Mouse (Mus musculus) forebrain, embryonic 12.5 days (tissue): ENCODE measurements around the gene Tmod4. TPM values are rescaled to one million over a fixed set of nuclear protein-coding genes. Genes with fewer than 3 reads are reported as not detected.
"Not testable (repeated sequence)": the region's sequence is repeated elsewhere in the genome, so short reads cannot be mapped to it uniquely, and the experiment has no call there.

Experiments
- ATAC-seq: fragments of 200-750 bp; cut with Nextera tagmentation; 2 replicates; pipeline ENCODE4 v1.8.0; 2017; ENCODE audit warnings: moderate TSS enrichment; ENCODE audit not compliant: low FRiP score
- H3K27ac ChIP-seq: fragments of 300-500 bp; sonication (generic); 2 replicates; pipeline ENCODE4 v1.5.1; 2016; ENCODE audit warnings: mild to moderate bottlenecking
- H3K27me3 ChIP-seq: fragments of 300-500 bp; sonication (generic); 2 replicates; pipeline ENCODE4 v1.6.1; 2016; ENCODE audit warnings: mild to moderate bottlenecking
- H3K36me3 ChIP-seq: fragments of 300-500 bp; sonication (generic); replicated peaks from 2 replicates; pipeline ENCODE4 v1.6.1; 2016; ENCODE audit warnings: mild to moderate bottlenecking
- H3K4me1 ChIP-seq: fragments of 300-500 bp; sonication (generic); 2 replicates; pipeline ENCODE4 v1.6.1; 2016
- H3K4me2 ChIP-seq: fragments of 300-500 bp; sonication (generic); 2 replicates; pipeline ENCODE4 v1.6.1; 2016; ENCODE audit warnings: mild to moderate bottlenecking, moderate library complexity
- H3K4me3 ChIP-seq: fragments of 300-500 bp; sonication (generic); replicated peaks from 2 replicates; pipeline ENCODE4 v1.5.1; 2016; ENCODE audit warnings: mild to moderate bottlenecking
- H3K9ac ChIP-seq: fragments of 300-500 bp; sonication (generic); 2 replicates; pipeline ENCODE4 v1.6.1; 2016; ENCODE audit warnings: mild to moderate bottlenecking
- H3K9me3 ChIP-seq: fragments of 300-500 bp; sonication (generic); 2 replicates; pipeline ENCODE4 v1.6.1; 2016
- WGBS: fragments of 180-500 bp; shearing (Covaris S2); methylation state at CpG from one replicate; pipeline ENCODE4 v1.1.7; 2016; 5-methylcytosine and 5-hydroxymethylcytosine counted together
- polyA plus RNA-seq: library from polyadenylated mRNA; unstranded; fragments of >200 nt; fragmentation: Nextera tagmentation; extraction: Ambion mirVana; gene quantifications from 2 replicates; pipeline ENCODE4 v1.2.1, GENCODE M21; 2016

Gene Tmod4
- polyA plus RNA-seq, 1 experiment from 2014 or later: 0.97 TPM

DNA sequence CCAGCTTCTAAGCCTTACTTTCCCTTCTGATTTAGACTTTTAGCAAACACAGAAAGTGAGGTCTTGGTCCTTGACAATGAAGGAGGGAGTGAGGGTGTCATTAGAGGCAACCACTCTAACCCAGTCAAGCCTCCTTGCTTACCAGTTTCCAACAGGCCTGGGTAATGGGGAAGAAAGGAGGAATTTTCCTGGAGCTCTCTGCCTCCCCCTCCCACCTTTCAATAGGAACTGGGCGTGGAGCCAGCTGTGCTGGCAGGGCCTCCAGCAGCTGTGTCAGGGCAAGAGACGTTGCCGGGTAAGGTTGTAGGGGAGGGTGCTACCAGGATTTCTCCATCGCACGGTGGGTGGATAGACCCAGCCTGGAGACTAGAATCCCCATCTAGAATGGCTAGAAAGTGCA lies 696 bp downstream of the Tmod4 start:
- ATAC-seq: no peak
- H3K27me3 ChIP-seq: no peaks in the 10 kb centered on the region
- H3K9me3 ChIP-seq: no peaks in the 10 kb centered on the region
- peaks cover 48% of the 10 kb centered on the region for H3K36me3 ChIP-seq
- no peak overlapping the region for H3K4me3 ChIP-seq
- H3K9ac ChIP-seq: no peak overlapping the region
- H3K27ac ChIP-seq: 0 out of 2 replicates have a peak overlapping the region, but pooled peaks have one; percentile 31
- H3K4me1 ChIP-seq: peaks cover 5% of the 10 kb centered on the region; the same call in 1 of the 2 replicates
- no peak overlapping the region for H3K4me2 ChIP-seq
- 46% methylated on average over 5 of the region's 5 CpGs for WGBS

DNA sequence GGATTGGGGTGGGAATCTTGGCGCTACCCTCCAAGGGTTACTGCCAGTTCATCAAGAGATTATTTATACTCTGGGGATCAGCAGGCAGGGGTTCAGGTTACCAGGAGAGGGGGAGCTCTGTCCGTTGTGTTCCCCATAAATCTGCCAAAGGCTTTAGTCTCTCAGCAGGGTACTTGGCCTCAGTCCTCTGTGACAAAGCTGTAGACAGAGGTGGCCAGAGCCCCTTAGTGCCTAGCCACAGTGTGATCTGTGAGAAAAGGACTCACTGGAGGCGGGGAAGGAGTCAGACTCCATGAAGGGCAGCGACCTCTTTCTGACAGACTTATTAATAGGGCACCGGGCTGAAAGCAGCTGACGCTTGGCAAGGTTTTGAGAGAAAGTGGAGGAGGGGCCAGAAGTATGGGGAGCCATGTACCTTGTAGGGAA lies 5.0 kb downstream of the Tmod4 start:
- 63% methylated on average over 6 of the region's 6 CpGs for WGBS
- H3K27ac ChIP-seq: no peak overlapping the region
- no peaks in the 10 kb centered on the region for H3K27me3 ChIP-seq
- H3K4me3 ChIP-seq: no peak overlapping the region
- H3K9ac ChIP-seq: no peak overlapping the region; the same call in 1 of the 2 replicates
- peaks cover 30% of the 10 kb centered on the region for H3K36me3 ChIP-seq
- H3K4me2 ChIP-seq: no peak overlapping the region
- no peaks in the 10 kb centered on the region for H3K9me3 ChIP-seq
- H3K4me1 ChIP-seq: peaks cover 11% of the 10 kb centered on the region
- ATAC-seq: no peak

DNA sequence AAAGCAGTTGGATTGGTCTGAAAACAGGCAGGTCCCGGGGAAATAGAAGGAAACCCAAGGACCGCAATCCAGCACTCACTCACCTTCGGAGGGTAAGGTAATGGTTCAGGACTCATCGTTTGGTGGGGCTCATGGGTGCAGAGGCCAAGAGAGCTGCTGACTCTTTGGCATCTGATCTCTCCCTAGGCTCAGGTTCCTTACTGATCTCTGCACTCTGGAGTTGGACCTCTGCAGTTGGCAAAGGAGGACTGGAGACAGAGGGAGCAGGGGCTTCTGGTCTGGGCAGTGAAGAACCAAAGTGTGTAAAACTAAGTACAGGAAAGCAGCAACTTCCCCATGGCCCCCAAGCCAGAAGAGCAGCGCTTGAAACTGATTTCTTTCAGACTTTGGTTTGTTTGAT lies 5.8 kb downstream of the Tmod4 start:
- Histone ChIP-seq H3K9ac (no peak overlapping the region), H3K4me3 (no peak overlapping the region), H3K27me3 (no peaks in the 10 kb centered on the region), H3K27ac (no peak overlapping the region), H3K9me3 (no peaks in the 10 kb centered on the region), H3K4me1 (peaks cover 10% of the 10 kb centered on the region), H3K4me2 (no peak overlapping the region), H3K36me3 (peaks cover 30% of the 10 kb centered on the region)
- 92% methylated on average over 5 of the region's 5 CpGs for WGBS
- ATAC-seq: no peak

DNA sequence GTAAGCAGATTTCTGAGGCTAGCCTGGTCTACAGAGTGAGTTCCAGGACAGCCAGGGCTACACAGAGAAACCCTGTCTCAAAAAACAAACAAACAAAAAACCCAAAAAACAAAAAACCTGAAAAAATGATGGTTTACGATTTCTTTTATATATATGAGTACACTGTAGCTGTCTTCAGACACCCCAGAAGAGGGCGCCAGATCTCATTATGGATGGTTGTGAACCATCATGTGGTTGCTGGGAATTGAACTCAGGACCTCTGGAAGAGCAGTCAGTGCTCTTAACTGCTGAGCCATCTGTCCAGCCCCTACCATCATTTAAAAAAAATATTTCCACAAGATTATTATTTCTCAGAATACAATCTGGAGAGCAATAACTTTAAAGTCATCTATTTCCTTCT lies 8.1 kb downstream of the Tmod4 start:
- H3K9ac ChIP-seq, H3K4me2 ChIP-seq, ATAC-seq, H3K27me3 ChIP-seq, H3K9me3 ChIP-seq, H3K27ac ChIP-seq, H3K4me3 ChIP-seq: not testable (repeated sequence)
- peaks cover 30% of the 10 kb centered on the region for H3K36me3 ChIP-seq
- H3K4me1 ChIP-seq: peaks cover 16% of the 10 kb centered on the region
- 82% methylated on average over 2 of the region's 2 CpGs for WGBS

DNA sequence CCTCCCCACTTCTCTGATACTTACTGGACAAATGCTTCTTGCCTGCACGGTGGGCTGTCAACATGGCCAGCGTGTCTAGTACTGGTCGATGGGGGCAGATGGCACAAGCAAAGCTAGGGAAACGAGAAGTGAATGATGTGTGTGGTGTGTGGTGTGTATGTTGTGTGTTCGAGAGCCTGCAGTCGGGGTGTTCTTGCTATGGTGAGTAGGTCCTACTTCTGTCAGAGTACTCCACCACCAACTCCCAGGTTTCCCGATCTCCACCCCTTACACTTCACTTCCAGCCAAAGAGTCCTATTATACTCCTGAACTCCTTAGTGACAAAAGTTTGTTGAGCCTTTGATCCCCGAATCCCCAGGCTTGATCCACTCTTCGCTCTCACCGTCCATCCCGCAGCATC lies 8.9 kb downstream of the Tmod4 start:
- Histone ChIP-seq H3K27ac (peak overlapping the region; percentile 73; the same call in 1 of the 2 replicates), H3K9ac (peak overlapping the region; percentile 80), H3K4me2 (peak overlapping the region; percentile 78), H3K27me3 (no peaks in the 10 kb centered on the region), H3K4me3 (peak overlapping the region; percentile 57), H3K36me3 (peaks cover 31% of the 10 kb centered on the region), H3K4me1 (peaks cover 16% of the 10 kb centered on the region), H3K9me3 (no peaks in the 10 kb centered on the region)
- WGBS: 59% methylated on average over 11 of the region's 11 CpGs
- ATAC-seq: peak; percentile 10; the same call in 1 of the 2 replicates

DNA sequence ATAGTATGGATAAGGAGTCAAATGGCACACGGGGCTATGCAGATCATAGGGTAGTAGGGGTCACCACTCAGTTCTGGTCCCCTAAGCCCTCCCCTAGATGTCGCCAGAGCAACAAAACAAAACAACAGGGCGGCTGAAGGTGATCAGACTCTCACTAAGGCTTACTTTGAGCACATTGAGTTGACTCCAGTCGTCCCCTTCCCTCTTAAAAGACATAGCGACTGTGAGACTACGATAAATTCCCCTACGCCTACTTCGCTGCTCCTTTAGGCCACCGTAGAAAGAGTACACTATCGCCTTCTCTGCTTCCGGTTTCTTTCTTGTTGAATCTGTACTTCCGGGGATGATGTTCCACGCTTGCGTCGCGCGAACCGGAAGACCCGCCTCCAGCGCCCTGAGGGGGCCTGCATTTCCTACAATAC lies 9.4 kb downstream of the Tmod4 start, which contains the start of the genes Scnm1 and Lysmd1:
Scnm1 (minus strand) TSS at position 332 of the 422 bp plus-strand sequence.
Lysmd1 (plus strand) TSS at position 409 of the 422 bp plus-strand sequence.
- WGBS: under 1% methylated on average over 20 of the region's 20 CpGs
- Histone ChIP-seq H3K4me2 (peak within 1 kb of the TSS; percentile 78), H3K9me3 (no peaks in the 10 kb centered on the region), H3K27me3 (no peaks in the 10 kb centered on the region), H3K27ac (peak within 1 kb of the TSS; percentile 73), H3K4me3 (peak within 1 kb of the TSS; percentile 57), H3K4me1 (peaks cover 16% of the 10 kb centered on the region), H3K9ac (peak within 1 kb of the TSS; percentile 80), H3K36me3 (peaks cover 27% of the 10 kb centered on the region)
- peak; percentile 93 for ATAC-seq

DNA sequence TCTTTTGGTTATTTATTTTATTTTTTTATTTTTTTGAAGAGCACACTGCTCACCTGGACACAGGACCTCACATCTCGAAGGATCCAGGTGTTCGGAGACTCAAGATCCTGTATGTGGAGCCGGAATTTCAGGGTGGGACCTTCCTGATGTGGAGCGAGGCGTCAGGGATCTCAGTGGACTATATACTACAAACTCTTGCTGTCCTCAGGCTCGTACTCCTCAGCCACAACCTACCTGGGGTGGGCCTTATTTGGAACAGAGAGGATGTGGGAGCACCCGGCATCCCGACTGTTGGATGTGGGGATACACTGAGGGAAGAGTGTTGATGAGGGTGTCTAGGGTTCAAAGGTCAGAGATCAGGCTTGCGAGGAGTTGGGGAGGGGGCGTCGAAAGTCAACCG lies 9.9 kb downstream of the Tmod4 start:
- ATAC-seq: peak; percentile 49
- Histone ChIP-seq H3K36me3 (peaks cover 22% of the 10 kb centered on the region), H3K4me1 (peaks cover 16% of the 10 kb centered on the region)
- not testable (repeated sequence) for H3K4me2 ChIP-seq, H3K27me3 ChIP-seq, H3K9me3 ChIP-seq, H3K4me3 ChIP-seq, H3K27ac ChIP-seq, H3K9ac ChIP-seq
- no CpG with 5 or more reads among the region's 12 CpGs for WGBS

DNA sequence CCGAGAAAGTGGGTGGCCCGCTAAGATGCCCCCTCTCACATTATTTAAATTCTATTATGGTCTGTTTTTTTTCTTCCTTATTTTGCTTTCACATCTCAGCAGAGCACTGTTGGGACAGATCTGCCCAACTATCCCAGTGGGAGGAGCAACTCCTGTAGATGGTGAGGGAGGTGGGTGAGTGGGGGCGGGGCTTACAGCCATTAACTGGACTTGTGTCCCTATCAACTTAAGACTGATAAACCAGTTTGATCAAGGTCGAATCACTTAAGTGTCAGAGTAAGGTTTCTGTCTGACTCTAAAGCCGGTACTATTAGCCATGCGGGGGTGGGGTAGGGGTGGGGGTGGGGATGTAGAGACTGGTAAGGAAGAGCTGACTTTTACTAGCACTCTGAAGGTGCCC lies 10.7 kb downstream of the Tmod4 start:
- 34% methylated on average over 6 of the region's 6 CpGs for WGBS
- Histone ChIP-seq H3K9ac (no peak overlapping the region), H3K4me1 (peaks cover 16% of the 10 kb centered on the region), H3K4me2 (peak overlapping the region; percentile 52), H3K36me3 (peaks cover 20% of the 10 kb centered on the region), H3K27ac (no peak overlapping the region), H3K9me3 (no peaks in the 10 kb centered on the region), H3K4me3 (peak overlapping the region; percentile 23), H3K27me3 (no peaks in the 10 kb centered on the region)
- ATAC-seq: no peak

DNA sequence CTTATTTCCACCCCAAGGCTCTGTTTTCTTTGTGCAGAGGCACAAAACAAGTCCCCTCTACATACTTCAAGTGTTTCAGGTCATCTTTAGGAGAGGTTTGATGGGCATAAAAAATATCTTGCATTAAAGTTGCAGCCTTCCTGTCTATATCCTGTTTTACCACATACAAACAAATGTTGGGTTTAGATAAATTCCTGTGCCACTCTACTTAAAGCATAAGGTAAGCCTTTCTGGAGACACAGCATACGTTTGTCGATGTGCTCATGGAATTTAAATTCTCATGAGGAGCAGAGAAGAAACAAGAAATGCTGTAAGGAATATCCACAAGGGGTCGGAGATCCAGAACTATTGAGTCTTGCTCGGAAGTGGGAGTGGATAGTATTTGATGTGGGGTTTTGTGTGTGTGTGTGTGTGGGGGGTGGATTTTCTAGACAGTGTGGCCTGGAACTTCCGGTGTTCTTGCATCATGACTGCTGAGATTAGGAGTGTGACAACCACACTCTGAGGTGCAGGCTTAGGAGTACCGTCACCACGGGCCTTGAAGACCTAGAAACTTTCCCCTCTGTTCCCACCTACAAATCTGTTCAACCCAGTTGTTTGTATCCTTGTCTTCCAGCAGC lies 11.3 kb downstream of the Tmod4 start:
- WGBS: 91% methylated on average over 7 of the region's 7 CpGs
- no peak for ATAC-seq
- H3K4me3 ChIP-seq: peak overlapping the region; percentile 23; the same call in 1 of the 2 replicates
- H3K4me2 ChIP-seq: peak overlapping the region; percentile 52
- H3K36me3 ChIP-seq: peaks cover 21% of the 10 kb centered on the region
- H3K9ac ChIP-seq: no peak overlapping the region
- H3K9me3 ChIP-seq: no peaks in the 10 kb centered on the region
- no peaks in the 10 kb centered on the region for H3K27me3 ChIP-seq
- peaks cover 16% of the 10 kb centered on the region for H3K4me1 ChIP-seq
- no peak overlapping the region for H3K27ac ChIP-seq

DNA sequence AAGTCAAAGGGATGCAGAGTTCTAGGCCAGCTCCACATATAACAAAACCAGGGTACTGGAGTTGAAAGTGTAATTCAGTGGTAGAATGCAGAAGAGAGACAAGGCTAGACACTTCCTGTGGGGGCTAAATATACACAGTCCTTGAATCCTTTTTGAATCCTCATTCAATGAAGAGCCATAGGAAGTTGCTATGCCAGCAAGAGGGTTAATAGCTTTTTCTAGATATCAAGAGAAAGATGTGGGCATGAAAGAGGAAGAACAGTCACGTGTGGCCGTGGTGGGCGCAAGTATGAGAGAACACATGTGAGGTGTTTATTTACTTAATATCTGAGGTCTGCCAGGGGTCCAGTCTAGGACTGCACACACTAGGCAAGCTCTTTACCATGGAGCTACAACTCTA lies 12.1 kb downstream of the Tmod4 start:
- Histone ChIP-seq H3K9me3 (no peaks in the 10 kb centered on the region), H3K4me2 (no peak overlapping the region), H3K9ac (no peak overlapping the region), H3K36me3 (peaks cover 22% of the 10 kb centered on the region), H3K27me3 (no peaks in the 10 kb centered on the region), H3K4me3 (no peak overlapping the region), H3K4me1 (peaks cover 16% of the 10 kb centered on the region), H3K27ac (no peak overlapping the region)
- no peak for ATAC-seq
- WGBS: 96% methylated on average over 3 of the region's 3 CpGs

DNA sequence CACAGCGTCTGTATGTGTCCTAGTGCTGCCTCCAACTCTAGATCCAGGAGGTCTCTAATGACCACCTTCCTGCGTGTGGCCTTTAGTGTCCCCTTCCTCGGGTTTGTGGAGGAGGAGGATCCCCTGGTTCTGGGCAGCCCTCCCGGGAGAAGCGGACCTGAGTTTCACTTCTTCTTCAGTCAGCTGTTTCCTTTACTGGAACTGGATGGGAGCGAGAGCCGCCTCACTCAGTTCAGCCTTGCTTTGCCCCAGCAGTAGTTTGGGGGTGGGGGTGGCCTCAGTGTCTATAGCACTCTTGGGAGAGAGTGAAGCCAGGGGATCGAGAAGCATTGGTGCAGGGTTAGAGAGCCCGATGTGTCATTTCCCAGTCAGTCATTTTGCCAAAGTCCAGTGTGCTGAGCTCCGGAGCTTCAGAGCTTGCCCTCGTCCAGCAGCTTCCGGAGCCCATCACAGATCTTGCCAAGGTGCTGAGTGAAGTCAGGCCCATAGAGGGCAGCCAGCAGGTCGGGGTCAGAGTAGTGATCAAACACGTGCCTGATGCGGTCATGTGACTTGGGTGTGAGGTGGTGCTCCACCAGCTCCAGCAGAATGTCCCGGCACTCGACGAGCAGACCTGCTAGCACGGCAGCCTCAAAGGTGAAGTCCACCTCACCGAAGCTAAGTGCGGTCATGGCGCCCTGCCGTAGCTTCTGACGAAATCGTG lies 15.5 kb downstream of the Tmod4 start:
- peak overlapping the region; percentile 12; the same call in 1 of the 2 replicates for H3K9ac ChIP-seq
- no peaks in the 10 kb centered on the region for H3K27me3 ChIP-seq
- H3K4me1 ChIP-seq: peaks cover 10% of the 10 kb centered on the region
- H3K4me2 ChIP-seq: no peak overlapping the region
- 73% methylated on average over 25 of the region's 25 CpGs for WGBS
- no peak overlapping the region for H3K4me3 ChIP-seq
- H3K36me3 ChIP-seq: peaks cover 16% of the 10 kb centered on the region
- no peak overlapping the region for H3K27ac ChIP-seq
- no peaks in the 10 kb centered on the region for H3K9me3 ChIP-seq
- ATAC-seq: no peak

DNA sequence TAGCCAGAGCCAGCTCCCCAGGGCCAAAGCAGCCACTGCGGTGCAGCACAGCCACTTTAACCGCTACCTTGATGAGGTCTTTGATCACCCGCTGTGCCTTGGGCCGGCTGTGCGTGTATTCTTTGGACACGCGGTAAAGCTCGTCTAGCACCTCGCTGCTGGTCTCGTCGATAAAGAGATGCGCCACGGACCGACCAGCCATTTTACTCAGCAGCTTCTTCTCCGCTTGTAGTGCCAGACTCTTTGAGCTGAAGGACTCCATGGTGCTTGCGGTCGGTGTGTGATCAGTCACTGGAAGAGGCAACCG lies 16.0 kb downstream of the Tmod4 start:
- H3K4me3 ChIP-seq: no peak overlapping the region

More for the DNA sequence above, 16.0 kb downstream of the Tmod4 start:
- Histone ChIP-seq H3K9ac (peak overlapping the region; percentile 12; the same call in 1 of the 2 replicates), H3K4me1 (peaks cover 5% of the 10 kb centered on the region), H3K36me3 (peaks cover 16% of the 10 kb centered on the region), H3K27ac (no peak overlapping the region), H3K27me3 (no peaks in the 10 kb centered on the region), H3K4me2 (no peak overlapping the region), H3K9me3 (no peaks in the 10 kb centered on the region)
- no peak for ATAC-seq
- WGBS: 66% methylated on average over 18 of the region's 18 CpGs
